In genomic region chr14:54180271-54180670, GRCm38 (mm10) we compare ENCODE assay signal across 14 mouse cellular contexts.
A peak's percentile ranks its signal among the peaks of the same experiment; 100 is the strongest.
DNase-seq lines count a peak whose midpoint lies in the region; ATAC-seq and TF ChIP-seq lines count a peak whose summit lies in the region.
"Had no signal": no experiment of that assay in that cellular context is flagged by ENCODE, and none has a peak within 500 bp of the region (broad histone marks: within the 10 kb centered on the region; RNA-seq: fewer than 3 reads in every experiment).

No protein-coding gene starts in this region.

- no peaks in the 10 kb centered on the region for H3K27me3 ChIP-seq in heart, embryonic 12.5 days (replicated peaks)
- H3K27me3 ChIP-seq in heart, embryonic 11.5 days (ENCODE audit: control insufficient read depth, insufficient read depth, low read length): no peaks in the 10 kb centered on the region
- no peaks in the 10 kb centered on the region for H3K27me3 ChIP-seq in thymus, adult 2 months (ENCODE audit: control insufficient read depth, insufficient read depth, low read length)
- H3K27me3 ChIP-seq in forebrain, embryonic 12.5 days: no peaks in the 10 kb centered on the region
- H3K27me3 ChIP-seq: CH12.LX; embryonic facial prominence, embryonic 12.5 days; forebrain, embryonic 13.5 days had no signal

- peak; percentile 37 to 49 for DNase-seq in kidney, postnatal 4 days
- no peak for DNase-seq in kidney, adult 11 months
- DNase-seq in thymus, adult 2 months: no peak
- DNase-seq in thymus, postnatal 0 days (ENCODE audit: low spot score): no peak
- DNase-seq: cerebellum, postnatal 36 days; liver; thymus, postnatal 36 days had no signal

- no peaks in the 10 kb centered on the region for H3K9me3 ChIP-seq in heart, embryonic 12.5 days (replicated peaks)
- no peaks in the 10 kb centered on the region for H3K9me3 ChIP-seq in heart, embryonic 11.5 days (replicated peaks; ENCODE audit: control insufficient read depth, low read length)
- H3K9me3 ChIP-seq in forebrain, embryonic 12.5 days: no peaks in the 10 kb centered on the region
- H3K9me3 ChIP-seq: embryonic facial prominence, embryonic 12.5 days; forebrain, embryonic 13.5 days had no signal

- H3K27ac ChIP-seq in heart, embryonic 12.5 days (ENCODE audit: poor library complexity, severe bottlenecking): 0 out of 2 replicates have a peak overlapping the region, but pooled peaks have one; percentile 4
- H3K27ac ChIP-seq in heart, embryonic 11.5 days (ENCODE audit: low read depth, low read length): no peak overlapping the region
- H3K27ac ChIP-seq in thymus, adult 2 months (ENCODE audit: control insufficient read depth, insufficient read depth, low read length): peak overlapping the region; percentile 97
- no peak overlapping the region for H3K27ac ChIP-seq in forebrain, embryonic 12.5 days
- H3K27ac ChIP-seq: embryonic facial prominence, embryonic 12.5 days; forebrain, embryonic 13.5 days; left cerebral cortex, adult 2 months had no signal

- no peaks in the 10 kb centered on the region for H3K36me3 ChIP-seq in heart, embryonic 12.5 days
- H3K36me3 ChIP-seq in heart, embryonic 11.5 days (ENCODE audit: control insufficient read depth, insufficient read depth, low read length): no peaks in the 10 kb centered on the region
- H3K36me3 ChIP-seq in thymus, adult 2 months (ENCODE audit: control insufficient read depth, insufficient read depth, low read length): peaks cover 64% of the 10 kb centered on the region
- H3K36me3 ChIP-seq in forebrain, embryonic 12.5 days (replicated peaks): no peaks in the 10 kb centered on the region
- H3K36me3 ChIP-seq: embryonic facial prominence, embryonic 12.5 days had no signal

- H3K9ac ChIP-seq in heart, embryonic 12.5 days: no peak overlapping the region
- no peak overlapping the region for H3K9ac ChIP-seq in heart, embryonic 11.5 days (ENCODE audit: low read depth, low read length)
- H3K9ac ChIP-seq in forebrain, embryonic 12.5 days: no peak overlapping the region
- H3K9ac ChIP-seq: embryonic facial prominence, embryonic 12.5 days; forebrain, embryonic 13.5 days had no signal

- H3K4me2 ChIP-seq in heart, embryonic 12.5 days: no peak overlapping the region
- no peak overlapping the region for H3K4me2 ChIP-seq in heart, embryonic 11.5 days
- no peak overlapping the region for H3K4me2 ChIP-seq in forebrain, embryonic 12.5 days
- H3K4me2 ChIP-seq: embryonic facial prominence, embryonic 12.5 days; forebrain, embryonic 13.5 days had no signal

- TF ChIP-seq POLR2A in thymus, adult 2 months (IDR thresholded peaks at IDR 0.05; ENCODE audit: control insufficient read depth, extremely low read depth, insufficient read depth, low read length, poor library complexity): no peak

- TF ChIP-seq CTCF in thymus, adult 2 months (IDR thresholded peaks at IDR 0.05; ENCODE audit: borderline replicate concordance, control insufficient read depth, extremely low read depth, insufficient read depth, low read length, poor library complexity): no peak

- WGBS in heart, embryonic 12.5 days: 34% methylated on average over 3 of the region's 3 CpGs
- WGBS in heart, embryonic 11.5 days (ENCODE audit: insufficient replicate concordance): 38% methylated on average over 3 of the region's 3 CpGs
- WGBS in thymus, adult 2 months: 86% methylated on average over 3 of the region's 3 CpGs
- 72% methylated on average over 3 of the region's 3 CpGs for WGBS in forebrain, embryonic 12.5 days

- H3K4me1 ChIP-seq in heart, embryonic 12.5 days (replicated peaks): peaks cover 31% of the 10 kb centered on the region
- peaks cover 16% of the 10 kb centered on the region for H3K4me1 ChIP-seq in heart, embryonic 11.5 days (ENCODE audit: control insufficient read depth, insufficient read depth, low read length)
- peaks cover 49% of the 10 kb centered on the region for H3K4me1 ChIP-seq in thymus, adult 2 months (replicated peaks; ENCODE audit: control insufficient read depth, insufficient read depth, low read length)
- peaks cover 26% of the 10 kb centered on the region for H3K4me1 ChIP-seq in forebrain, embryonic 12.5 days

- ATAC-seq in heart, embryonic 12.5 days (ENCODE audit: insufficient number of reproducible peaks, low FRiP score): no peak
- ATAC-seq in heart, embryonic 11.5 days (replicated peaks; ENCODE audit: insufficient number of reproducible peaks, low FRiP score, low TSS enrichment): no peak
- no peak for ATAC-seq in forebrain, embryonic 12.5 days (ENCODE audit: low FRiP score)
- ATAC-seq: forebrain, embryonic 13.5 days had no signal

- H3K4me3 ChIP-seq in heart, embryonic 12.5 days: no peak overlapping the region
- no peak overlapping the region for H3K4me3 ChIP-seq in heart, embryonic 11.5 days (ENCODE audit: low read depth, low read length)
- peak overlapping the region; percentile 46 for H3K4me3 ChIP-seq in thymus, adult 2 months (ENCODE audit: control insufficient read depth, insufficient read depth, low read length)
- H3K4me3 ChIP-seq in forebrain, embryonic 12.5 days (replicated peaks): no peak overlapping the region
- H3K4me3 ChIP-seq: embryonic facial prominence, embryonic 12.5 days; forebrain, embryonic 13.5 days; left cerebral cortex, adult 2 months had no signal

Comparison
In these comparisons a context has a peak if more than half of its experiments do, and no peak if none do; other contexts are left out.
1. H3K27ac ChIP-seq: peak in heart, embryonic 12.5 days (single experiment) and thymus, adult 2 months (single experiment); none in heart, embryonic 11.5 days (single experiment) and forebrain, embryonic 12.5 days (single experiment).
2. DNase-seq: peak in kidney, postnatal 4 days (2 of 2); none in kidney, adult 11 months (single experiment), thymus, adult 2 months (single experiment) and thymus, postnatal 0 days (single experiment).